8 mouse cellular contexts compared by ENCODE assay signal in the genomic region with DNA sequence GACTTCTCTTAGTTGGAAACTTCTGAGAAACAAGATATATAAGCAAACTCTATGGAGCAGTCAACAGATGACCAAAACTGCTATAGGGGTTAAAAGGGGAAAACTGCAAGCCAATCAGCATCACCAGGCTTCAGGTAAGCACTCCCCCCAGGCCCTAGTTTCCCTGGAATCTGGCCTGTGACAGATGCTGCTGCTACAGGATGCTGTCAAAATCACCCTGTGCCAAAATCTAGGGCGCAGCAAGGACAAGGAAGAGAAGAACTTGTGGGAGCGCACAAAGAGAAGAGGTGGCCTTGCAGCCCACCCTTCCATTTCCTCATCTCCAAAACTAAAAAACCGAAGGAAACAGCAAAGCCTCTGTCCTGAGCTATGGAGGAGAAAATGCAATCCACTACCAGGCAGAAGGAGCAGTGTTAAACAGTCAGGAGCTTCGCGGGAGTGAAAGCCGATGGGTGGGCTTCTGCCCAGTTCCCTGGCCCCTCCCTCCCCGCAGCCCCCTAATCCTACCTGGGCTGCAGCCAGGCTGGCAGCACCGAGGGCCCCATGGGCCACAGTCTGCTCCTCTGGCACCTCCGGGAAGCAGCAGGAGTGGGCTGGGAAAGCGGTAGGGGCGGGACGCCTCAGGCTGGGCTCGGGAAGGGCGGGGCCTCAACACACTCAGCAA. TPM values are rescaled to one million over a fixed set of nuclear protein-coding genes. Genes with fewer than 3 reads are reported as not detected.
A peak's percentile ranks its signal among the peaks of the same experiment; 100 is the strongest.
DNase-seq lines count a peak whose midpoint lies in the region; ATAC-seq lines count a peak whose summit lies in the region.

A gene (minus strand): TSS at position 603 of the 664 bp plus-strand sequence.

- WGBS in forebrain, embryonic 11.5 days: 5% methylated on average over 14 of the region's 14 CpGs

- H3K4me2 ChIP-seq in forebrain, embryonic 11.5 days (ENCODE audit: low read depth, low read length, severe bottlenecking): peak within 1 kb of the TSS; percentile 49

- H3K4me3 ChIP-seq in forebrain, embryonic 11.5 days (ENCODE audit: low read depth, low read length): peak within 1 kb of the TSS; percentile 23
- H3K4me3 ChIP-seq in megakaryocyte, embryonic 14.5 days (replicated peaks): peak within 1 kb of the TSS; percentile 93

- peaks cover 4% of the 10 kb centered on the region; the same call in 1 of the 2 replicates for H3K4me1 ChIP-seq in forebrain, embryonic 11.5 days (replicated peaks; ENCODE audit: control insufficient read depth, insufficient read depth, low read length)
- H3K4me1 ChIP-seq in megakaryocyte, embryonic 14.5 days: peaks cover 84% of the 10 kb centered on the region

- no peaks in the 10 kb centered on the region for H3K36me3 ChIP-seq in forebrain, embryonic 11.5 days (ENCODE audit: control insufficient read depth, insufficient read depth, low read length)
- peaks cover 46% of the 10 kb centered on the region for H3K36me3 ChIP-seq in megakaryocyte, embryonic 14.5 days (replicated peaks; ENCODE audit: low read length)

- DNase-seq in MN1 (ENCODE audit: low spot score): peak; percentile 60
- peak; percentile 3 to 32 for DNase-seq in adrenal gland, postnatal 4 days (ENCODE audit: low spot score in 2 of 2)
- DNase-seq in forebrain, embryonic 11.5 days (ENCODE audit: low spot score): peak; percentile 72
- peak; percentile 62 to 69 for DNase-seq in heart, postnatal 14 days
- DNase-seq in kidney, postnatal 4 days: peak; percentile 81 to 90
- peak; percentile 16 for DNase-seq in skeletal muscle tissue, adult 2 months (ENCODE audit: low read depth, low spot score)
- DNase-seq in B cell, adult 2 months: no peak

- ATAC-seq in forebrain, embryonic 11.5 days (replicated peaks; ENCODE audit: low FRiP score): peak; percentile 77

- intact Hi-C loops in heart, postnatal 14 days (cut with DNase I): no loop called here

- no peaks in the 10 kb centered on the region for H3K9me3 ChIP-seq in forebrain, embryonic 11.5 days (ENCODE audit: control insufficient read depth, low read length)
- H3K9me3 ChIP-seq in megakaryocyte, embryonic 14.5 days: no peaks in the 10 kb centered on the region

- peak within 1 kb of the TSS; percentile 43 for H3K9ac ChIP-seq in forebrain, embryonic 11.5 days (ENCODE audit: low read length)

- H3K27ac ChIP-seq in forebrain, embryonic 11.5 days (ENCODE audit: low read depth, low read length): no peak within 1 kb of the TSS

- H3K27me3 ChIP-seq in forebrain, embryonic 11.5 days (ENCODE audit: control insufficient read depth, insufficient read depth, low read length): no peaks in the 10 kb centered on the region
- H3K27me3 ChIP-seq in megakaryocyte, embryonic 14.5 days (replicated peaks): no peaks in the 10 kb centered on the region

RNA-seq across cellular contexts. Expression of the gene that starts here (rescaled TPM):
- 1 to 10 TPM; 6.5 to 8.4 TPM for total RNA-seq in adrenal gland, postnatal 4 days (2021)
- polyA plus RNA-seq in forebrain, embryonic 11.5 days (2014; fragmentation: Nextera tagmentation; extraction: Ambion mirVana): 3.1 and 3.8 TPM in 2 replicates
- 1 to 10 TPM; 5.3 to 5.8 TPM for total RNA-seq in heart, postnatal 14 days (2021)
- polyA plus RNA-seq in megakaryocyte, embryonic 14.5 days (2012; ENCODE audit: insufficient read depth, low replicate concordance): 0.48 and 5.1 TPM in 2 replicates

Comparison
In these comparisons a context has a peak if more than half of its experiments do, and no peak if none do; other contexts are left out.
1. DNase-seq: peak in MN1 (single experiment), adrenal gland, postnatal 4 days (2 of 2), forebrain, embryonic 11.5 days (single experiment), heart, postnatal 14 days (2 of 2), kidney, postnatal 4 days (2 of 2) and skeletal muscle tissue, adult 2 months (single experiment); none in B cell, adult 2 months (0 of 2).